Mouse (Mus musculus) lung, adult 18-20 months (tissue): Measurements from ENCODE around the gene Slmap.

Experiments
- DNase-seq, 2 experiments: peaks; one replicate each; pipeline ENCODE4 v3.0.0; 2022; ENCODE audit warnings: mixed read lengths in 2 of 2

Gene Slmap

GRCm38 (mm10) chr14:26467974-26468373 is 66.8 kb downstream of the Slmap start:
- DNase-seq: no peak

GRCm38 (mm10) chr14:26466544-26467125 is 68.1 kb downstream of the Slmap start:
- no peak for DNase-seq

- DNase-seq: no peak
These were observed 68.8 kb downstream of the Slmap start for GRCm38 (mm10) chr14:26465898-26466297.

- DNase-seq: no peak
These were observed 75.2 kb downstream of the Slmap start for GRCm38 (mm10) chr14:26459516-26459915.

- DNase-seq: peak; percentile 9 to 19
These were observed 79.9 kb downstream of the Slmap start for GRCm38 (mm10) chr14:26454851-26455250.

- no peak for DNase-seq
These were observed 84.5 kb downstream of the Slmap start for GRCm38 (mm10) chr14:26450036-26450800.

GRCm38 (mm10) chr14:26448581-26448980 is 86.2 kb downstream of the Slmap start:
- DNase-seq: no peak

GRCm38 (mm10) chr14:26447223-26447622 is 87.5 kb downstream of the Slmap start:
- DNase-seq: no peak

- DNase-seq: no peak
These were observed 88.2 kb downstream of the Slmap start for GRCm38 (mm10) chr14:26446538-26446937.

- no peak for DNase-seq
These were observed 92.2 kb downstream of the Slmap start for GRCm38 (mm10) chr14:26442534-26442933.

GRCm38 (mm10) chr14:26441041-26441812 is 93.5 kb downstream of the Slmap start:
- DNase-seq: no peak

- DNase-seq: no peak
These were observed 94.7 kb downstream of the Slmap start for GRCm38 (mm10) chr14:26439996-26440395.

- DNase-seq: no peak
These were observed 97.0 kb downstream of the Slmap start for GRCm38 (mm10) chr14:26437771-26438170.

- DNase-seq: no peak
These were observed 98.4 kb downstream of the Slmap start for GRCm38 (mm10) chr14:26436304-26436703.

- DNase-seq: no peak
These were observed 102.4 kb downstream of the Slmap start for GRCm38 (mm10) chr14:26432320-26432719.

GRCm38 (mm10) chr14:26431919-26432318 is 102.8 kb downstream of the Slmap start:
- no peak for DNase-seq

GRCm38 (mm10) chr14:26420231-26420630 is 114.5 kb downstream of the Slmap start:
- DNase-seq: no peak

GRCm38 (mm10) chr14:26417956-26418355 is 116.8 kb downstream of the Slmap start:
- DNase-seq: no peak

- DNase-seq: no peak
These were observed 117.6 kb downstream of the Slmap start for GRCm38 (mm10) chr14:26417088-26417487.

- no peak for DNase-seq
These were observed 121.2 kb downstream of the Slmap start for GRCm38 (mm10) chr14:26413581-26413980.

GRCm38 (mm10) chr14:26406746-26407145 is 128.0 kb downstream of the Slmap start:
- DNase-seq: no peak

- DNase-seq: no peak
These were observed 136.1 kb downstream of the Slmap start for GRCm38 (mm10) chr14:26398508-26399160.

- no peak for DNase-seq
These were observed 142.9 kb downstream of the Slmap start for GRCm38 (mm10) chr14:26391866-26392265.
